Comparison of ENCODE assay signal across 8 mouse cellular contexts in the genomic region with DNA sequence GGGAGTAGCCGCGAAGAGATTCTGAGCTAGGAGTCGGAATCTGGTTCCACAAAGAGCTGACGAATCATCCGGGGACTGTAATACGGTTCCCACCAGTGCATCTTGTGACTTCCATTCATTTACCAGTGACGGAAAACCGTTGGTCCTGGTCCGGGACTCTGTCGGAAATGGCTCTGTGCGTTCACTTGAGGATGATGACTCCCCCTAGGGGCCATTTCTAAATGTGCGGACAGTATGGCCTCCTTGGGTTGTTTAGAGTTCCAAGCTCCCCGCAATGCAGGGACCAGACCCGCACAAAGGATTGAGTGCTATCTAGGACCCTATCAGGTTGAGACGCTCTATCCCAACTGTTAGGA. TPM values are rescaled to one million over a fixed set of nuclear protein-coding genes. Genes with fewer than 3 reads are reported as not detected.
DNase-seq lines count a peak whose midpoint lies in the region; ATAC-seq and TF ChIP-seq lines count a peak whose summit lies in the region.

A gene (minus strand): TSS at position 155 of the 356 bp plus-strand sequence.

- H3K4me1 ChIP-seq in ES-E14 (ENCODE audit: control insufficient read depth in 2 of 2, insufficient read depth in 2 of 2, low read length in 2 of 2, poor library complexity in 1 of 2), result peaks cover 0 to 4% of the 10 kb centered on the region in 2 experiments; a peak in 1 of 4 replicates
- H3K4me1 ChIP-seq in forebrain, embryonic 12.5 days, result peaks cover 15% of the 10 kb centered on the region
- H3K4me1 ChIP-seq in liver, embryonic 16.5 days (ENCODE audit: control insufficient read depth, low read depth, low read length), result peaks cover 13% of the 10 kb centered on the region
- H3K4me1 ChIP-seq in neural tube, embryonic 12.5 days, result peaks cover 11% of the 10 kb centered on the region; the same call in 1 of the 2 replicates

- H3K27ac ChIP-seq in ES-E14 (ENCODE audit: insufficient read depth, low read depth, low read length, poor library complexity, severe bottlenecking), result peak within 1 kb of the TSS; percentile 95
- H3K27ac ChIP-seq in forebrain, embryonic 12.5 days, result peak within 1 kb of the TSS; percentile 99
- peak within 1 kb of the TSS; percentile 99 for H3K27ac ChIP-seq in liver, embryonic 16.5 days (ENCODE audit: low read length)
- H3K27ac ChIP-seq in neural tube, embryonic 12.5 days, result peak within 1 kb of the TSS; percentile 98

- peak; percentile 88 for DNase-seq in ES-E14 (ENCODE audit: low read depth, low spot score)
- DNase-seq in c-Kit-positive CD71-positive TER-119-negative erythroid progenitor cells, embryonic 14.5 days (ENCODE audit: low read depth), result peak; percentile 92
- peak; percentile 85 to 86 for DNase-seq in heart, postnatal 10 days
- peak; percentile 80 to 89 for DNase-seq in kidney, postnatal 4 days
- DNase-seq in testis, postnatal 10 days (ENCODE audit: low spot score), result peak; percentile 80

- no peaks in the 10 kb centered on the region for H3K27me3 ChIP-seq in forebrain, embryonic 12.5 days
- no peaks in the 10 kb centered on the region for H3K27me3 ChIP-seq in liver, embryonic 16.5 days (ENCODE audit: control insufficient read depth, insufficient read depth, low read depth, low read length)
- no peaks in the 10 kb centered on the region for H3K27me3 ChIP-seq in neural tube, embryonic 12.5 days (replicated peaks)

- H3K36me3 ChIP-seq in ES-E14 (ENCODE audit: control insufficient read depth, insufficient read depth, low read length, poor library complexity, severe bottlenecking), result peaks cover 9% of the 10 kb centered on the region; the same call in 1 of the 2 replicates
- peaks cover 14% of the 10 kb centered on the region for H3K36me3 ChIP-seq in forebrain, embryonic 12.5 days (replicated peaks)
- peaks cover 3% of the 10 kb centered on the region; the same call in 1 of the 2 replicates for H3K36me3 ChIP-seq in liver, embryonic 16.5 days (ENCODE audit: control insufficient read depth, insufficient read depth)
- peaks cover 18% of the 10 kb centered on the region for H3K36me3 ChIP-seq in neural tube, embryonic 12.5 days

- no peaks in the 10 kb centered on the region for H3K9me3 ChIP-seq in ES-E14 (ENCODE audit: control insufficient read depth, insufficient read depth, low read depth, low read length)
- 0 out of 2 replicates have a peak, but pooled peaks cover 3% of the 10 kb centered on the region for H3K9me3 ChIP-seq in forebrain, embryonic 12.5 days
- no peaks in the 10 kb centered on the region for H3K9me3 ChIP-seq in liver, embryonic 16.5 days (replicated peaks; ENCODE audit: control insufficient read depth, low read length)
- H3K9me3 ChIP-seq in neural tube, embryonic 12.5 days, result no peaks in the 10 kb centered on the region

- in situ Hi-C loops in ES-E14 (cut with MboI; ENCODE audit: low sequenced_read_pairs in 2 of 2, unreplicated experiment in 2 of 2), result no loop called here

- ATAC-seq in forebrain, embryonic 12.5 days (ENCODE audit: low FRiP score), result peak; percentile 81
- peak; percentile 67 for ATAC-seq in liver, embryonic 16.5 days (ENCODE audit: low read depth)
- peak; percentile 78 for ATAC-seq in neural tube, embryonic 12.5 days (ENCODE audit: low FRiP score, low read depth)

- H3K9ac ChIP-seq in ES-E14 (ENCODE audit: insufficient read depth, low read depth, low read length, poor library complexity, severe bottlenecking), result peak within 1 kb of the TSS; percentile 93
- H3K9ac ChIP-seq in forebrain, embryonic 12.5 days, result peak within 1 kb of the TSS; percentile 80
- peak within 1 kb of the TSS; percentile 81 for H3K9ac ChIP-seq in liver, embryonic 16.5 days (ENCODE audit: low read depth, low read length)
- H3K9ac ChIP-seq in neural tube, embryonic 12.5 days, result peak within 1 kb of the TSS; percentile 76

- intact Hi-C loops in heart, postnatal 10 days (cut with DNase I), result loop anchor here (1.0 to 5.0 kb wide), 2 partner anchors 94 to 191 kb away; a partner anchor contains a TSS

- H3K4me3 ChIP-seq in ES-E14 (ENCODE audit: insufficient read depth in 1 of 2, low read depth in 1 of 2, low read length in 2 of 2, poor library complexity in 1 of 2, severe bottlenecking in 1 of 2), result peak within 1 kb of the TSS; percentile 81 to 83
- H3K4me3 ChIP-seq in forebrain, embryonic 12.5 days (replicated peaks), result peak within 1 kb of the TSS; percentile 73
- H3K4me3 ChIP-seq in liver, embryonic 16.5 days (ENCODE audit: low read depth, low read length), result peak within 1 kb of the TSS; percentile 75
- H3K4me3 ChIP-seq in neural tube, embryonic 12.5 days, result peak within 1 kb of the TSS; percentile 71

- H3K4me2 ChIP-seq in forebrain, embryonic 12.5 days, result peak within 1 kb of the TSS; percentile 92
- peak within 1 kb of the TSS; percentile 98 for H3K4me2 ChIP-seq in liver, embryonic 16.5 days (ENCODE audit: low read depth, low read length)
- H3K4me2 ChIP-seq in neural tube, embryonic 12.5 days (replicated peaks), result peak within 1 kb of the TSS; percentile 85

- WGBS in forebrain, embryonic 12.5 days, result under 1% methylated on average over 15 of the region's 15 CpGs
- under 1% methylated on average over 15 of the region's 15 CpGs for whole genome bisulfite sequencing in liver, embryonic 16.5 days (ENCODE audit: insufficient replicate concordance)
- 0% methylated on average over 15 of the region's 15 CpGs for WGBS in neural tube, embryonic 12.5 days

TF ChIP-seq in ES-E14, 5 proteins besides CTCF, POLR2A, EP300 and RAD21:
- TF ChIP-seq ZNF384 (IDR thresholded peaks at IDR 0.05; ENCODE audit: low read depth, low read length), result no peak
- no peak for TF ChIP-seq CHD2 (IDR thresholded peaks at IDR 0.05; ENCODE audit: low read depth, low read length)
- no peak for TF ChIP-seq HCFC1 (IDR thresholded peaks at IDR 0.05; ENCODE audit: borderline replicate concordance, insufficient read depth, low read length)
- TF ChIP-seq MAFK (IDR thresholded peaks at IDR 0.05; ENCODE audit: insufficient read depth, low read depth, low read length), result no peak

RNA-seq across cellular contexts. Expression of the gene that starts here (rescaled TPM):
- 42.2 and 43.8 TPM in 2 replicates for total RNA-seq in ES-E14 (2012; rRNA removed)
- 77.4 and 80.5 TPM in 2 replicates for polyA plus RNA-seq in forebrain, embryonic 12.5 days (2016; fragmentation: Nextera tagmentation; extraction: Ambion mirVana)
- 10 to 100 TPM; 60.5 to 63.5 TPM for total RNA-seq in heart, postnatal 10 days (2021)
- 23.5 and 25.1 TPM in 2 replicates for polyA plus RNA-seq in liver, embryonic 16.5 days (2015; fragmentation: Nextera tagmentation; extraction: Ambion mirVana)
- polyA plus RNA-seq in neural tube, embryonic 12.5 days (2016; fragmentation: Nextera tagmentation; extraction: Ambion mirVana), result 100 and 102 TPM in 2 replicates

Comparison
In these comparisons a context has a peak if more than half of its experiments do, and no peak if none do; other contexts are left out.
1. Peak in every context shown above with its lines: DNase-seq, ATAC-seq, H3K4me3 ChIP-seq and H3K27ac ChIP-seq.